Mouse (Mus musculus): ENCODE data around the gene E130218I03Rik. TPM values are rescaled to one million over a fixed set of nuclear protein-coding genes. Genes with fewer than 3 reads are reported as not detected.

E130218I03Rik gene
- polyA plus RNA-seq, 1 experiment from 2014 or later, result 0.23 TPM

- no peaks in the 10 kb centered on the region for H3K27me3 ChIP-seq
- DNase-seq (ENCODE audit: low read depth, low spot score) (no peak), ATAC-seq (no peak)
- CTCF ChIA-PET, result no interaction called here
- in situ Hi-C loops (cut with MboI; ENCODE audit: low pct_unique_long_range_greater_than_20kb), result no loop called here
- POLR2A ChIA-PET, result no interaction called here
- no peak for TF ChIP-seq CTCF (IDR thresholded peaks at IDR 0.05)
Measured at GRCm38 (mm10) chr4:134286226-134287167, 43.0 kb downstream of the E130218I03Rik start.

GRCm38 (mm10) chr4:134287168-134287564 is 43.7 kb downstream of the E130218I03Rik start:
- POLR2A ChIA-PET, result no interaction called here
- CTCF ChIA-PET, result no interaction called here
- peak; percentile 31 for DNase-seq (ENCODE audit: low read depth, low spot score)
- no peaks in the 10 kb centered on the region for H3K27me3 ChIP-seq
- TF ChIP-seq CTCF (IDR thresholded peaks at IDR 0.05), result no peak
- in situ Hi-C loops (cut with MboI; ENCODE audit: low pct_unique_long_range_greater_than_20kb), result no loop called here
- ATAC-seq, result peak; percentile 91

- ChIA-PET POLR2A (no interaction called here), CTCF (no interaction called here)
- H3K27me3 ChIP-seq, result no peaks in the 10 kb centered on the region
- no peak for TF ChIP-seq CTCF (IDR thresholded peaks at IDR 0.05)
- in situ Hi-C loops (cut with MboI; ENCODE audit: low pct_unique_long_range_greater_than_20kb), result no loop called here
- peak; percentile 31 for DNase-seq (ENCODE audit: low read depth, low spot score)
- ATAC-seq, result peak; percentile 70
Measured at GRCm38 (mm10) chr4:134287575-134288025, 44.1 kb downstream of the E130218I03Rik start, which contains the start of gene Pdik1l. Pdik1l (minus strand) TSS chr4:134287895.

GRCm38 (mm10) chr4:134288397-134289256 is 45.2 kb downstream of the E130218I03Rik start:
- no peak for ATAC-seq
- H3K27me3 ChIP-seq, result no peaks in the 10 kb centered on the region
- CTCF ChIA-PET, result no interaction called here
- no peak for DNase-seq (ENCODE audit: low read depth, low spot score)
- no peak for TF ChIP-seq CTCF (IDR thresholded peaks at IDR 0.05)
- in situ Hi-C loops (cut with MboI; ENCODE audit: low pct_unique_long_range_greater_than_20kb), result no loop called here
- POLR2A ChIA-PET, result no interaction called here

GRCm38 (mm10) chr4:134292067-134292466 is 48.6 kb downstream of the E130218I03Rik start:
- CTCF ChIA-PET, result interaction anchor here (0.7 to 1.6 kb wide), 11 partner anchors 12 to 257 kb away, joined by 3 to 8 read pairs (median 3); no protein-coding TSS in a partner anchor
- no peak for TF ChIP-seq CTCF (IDR thresholded peaks at IDR 0.05)
- in situ Hi-C loops (cut with MboI; ENCODE audit: low pct_unique_long_range_greater_than_20kb), result loop anchor here (10.0 kb wide), 2 partner anchors 197 to 257 kb away; partner anchors contain the start of gene Cd52
- POLR2A ChIA-PET, result no interaction called here
- DNase-seq (ENCODE audit: low read depth, low spot score), result no peak
- H3K27me3 ChIP-seq, result no peaks in the 10 kb centered on the region
- ATAC-seq, result no peak

GRCm38 (mm10) chr4:134293061-134293691 is 49.7 kb downstream of the E130218I03Rik start:
- in situ Hi-C loops (cut with MboI; ENCODE audit: low pct_unique_long_range_greater_than_20kb), result loop anchor here (10.0 kb wide), 2 partner anchors 198 to 258 kb away; partner anchors contain the start of gene Cd52
- ChIA-PET CTCF (interaction anchor here (0.9 to 1.6 kb wide), 8 partner anchors 8 to 258 kb away, joined by 3 to 8 read pairs (median 4); no protein-coding TSS in a partner anchor), POLR2A (interaction anchor here (1.0 kb wide), 1 partner anchor 46 kb away, joined by 3 read pairs; no protein-coding TSS in a partner anchor)
- no peaks in the 10 kb centered on the region for H3K27me3 ChIP-seq
- ATAC-seq (no peak), DNase-seq (ENCODE audit: low read depth, low spot score) (no peak)
- TF ChIP-seq CTCF (IDR thresholded peaks at IDR 0.05), result no peak

GRCm38 (mm10) chr4:134293692-134294163 is 50.3 kb downstream of the E130218I03Rik start:
- POLR2A ChIA-PET, result interaction anchor here (1.0 kb wide), 1 partner anchor 45 kb away, joined by 3 read pairs; no protein-coding TSS in a partner anchor
- CTCF ChIA-PET, result interaction anchor here (1.6 kb wide), 1 partner anchor 58 kb away, joined by 8 read pairs; no protein-coding TSS in a partner anchor
- in situ Hi-C loops (cut with MboI; ENCODE audit: low pct_unique_long_range_greater_than_20kb), result loop anchor here (10.0 kb wide), 2 partner anchors 199 to 259 kb away; partner anchors contain the start of gene Cd52
- no peaks in the 10 kb centered on the region for H3K27me3 ChIP-seq
- ATAC-seq (no peak), DNase-seq (ENCODE audit: low read depth, low spot score) (no peak)
- no peak for TF ChIP-seq CTCF (IDR thresholded peaks at IDR 0.05)

Other genes with a start within 250 kb of the E130218I03Rik start
- 28.3 TPM for gene Dhdds, start 242.7 kb upstream of the E130218I03Rik start, polyA plus RNA-seq (2021)
- gene Lin28a, start 224.8 kb upstream of the E130218I03Rik start, polyA plus RNA-seq (2021), result not detected
- gene Zfp683, start 189.8 kb upstream of the E130218I03Rik start, polyA plus RNA-seq (2021), result not detected
- 0.18 TPM for gene Crybg2, start 182.8 kb upstream of the E130218I03Rik start, polyA plus RNA-seq (2021)
- not detected for gene Cd52, start 148.6 kb upstream of the E130218I03Rik start, polyA plus RNA-seq (2021)
- gene Ubxn11, start 141.1 kb upstream of the E130218I03Rik start, polyA plus RNA-seq (2021), result 10.0 TPM
- 207 TPM for gene Sh3bgrl3, start 114.9 kb upstream of the E130218I03Rik start, polyA plus RNA-seq (2021)
- gene Cep85, start 56.5 kb upstream of the E130218I03Rik start, polyA plus RNA-seq (2021), result 20.9 TPM
- gene Gm7534, start 40.7 kb upstream of the E130218I03Rik start, polyA plus RNA-seq (2021), result not detected
- gene Catsper4, start 16.3 kb upstream of the E130218I03Rik start, polyA plus RNA-seq (2021), result 0.10 TPM
- 2.3 TPM for gene Cnksr1, start 5.3 kb upstream of the E130218I03Rik start, polyA plus RNA-seq (2021)
- 10.4 TPM for gene Zfp593, start 1.9 kb downstream of the E130218I03Rik start, polyA plus RNA-seq (2021)
- not detected for gene Gm30191, start 3.3 kb downstream of the E130218I03Rik start, polyA plus RNA-seq (2021)
- gene Grrp1, start 10.4 kb downstream of the E130218I03Rik start, polyA plus RNA-seq (2021), result not detected
- gene Pdik1l, start 44.2 kb downstream of the E130218I03Rik start, polyA plus RNA-seq (2021), result 8.7 TPM
- gene Trim63, start 71.5 kb downstream of the E130218I03Rik start, polyA plus RNA-seq (2021), result 0.36 TPM
- not detected for gene Slc30a2, start 99.5 kb downstream of the E130218I03Rik start, polyA plus RNA-seq (2021)
- 0.98 TPM for gene Extl1, start 140.2 kb downstream of the E130218I03Rik start, polyA plus RNA-seq (2021)
- gene Pafah2, start 152.7 kb downstream of the E130218I03Rik start, polyA plus RNA-seq (2021), result 36.0 TPM
- 204 TPM for gene Stmn1, start 224.7 kb downstream of the E130218I03Rik start, polyA plus RNA-seq (2021)

Data from Patski (cell line).